In the genomic region with DNA sequence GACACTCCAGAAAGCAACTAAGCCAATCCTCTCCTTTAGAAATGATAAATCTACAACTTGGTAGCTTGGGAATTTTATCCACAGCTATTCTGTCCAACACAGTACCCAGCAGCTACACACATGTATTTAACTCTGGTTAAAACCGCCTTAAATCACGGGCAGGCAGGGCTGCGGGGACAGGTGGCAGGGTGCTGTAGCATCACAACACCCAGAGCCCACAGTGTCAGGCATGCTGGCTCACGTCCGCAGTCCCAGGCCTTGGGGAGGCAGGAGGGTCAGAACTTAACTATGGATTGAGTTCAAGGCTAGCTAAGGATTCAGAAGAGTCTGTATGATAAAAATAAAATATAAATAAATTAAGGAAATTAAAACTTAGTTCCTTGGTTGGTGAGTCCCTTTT, we compare ENCODE assay signal across 13 mouse cellular contexts. TPM values are rescaled to one million over a fixed set of nuclear protein-coding genes. Genes with fewer than 3 reads are reported as not detected.
"Had no signal": no experiment of that assay in that cellular context is flagged by ENCODE, and none has a peak within 500 bp of the region (broad histone marks: within the 10 kb centered on the region; RNA-seq: fewer than 3 reads in every experiment).

No protein-coding gene starts in this region.

- ATAC-seq: liver, postnatal 0 days had no signal

- DNase-seq: kidney, adult 11 months; kidney, postnatal 10 days; kidney, postnatal 4 days; liver; liver, embryonic 13.5 days; liver, postnatal 0 days; midbrain, embryonic 14.5 days had no signal

RNA-seq across cellular contexts. Expression of gene Olfr49, which starts 47.9 kb away (rescaled TPM):
- total RNA-seq: layer of hippocampus, adult 2 months; layer of hippocampus, postnatal 10 days; left cerebral cortex, postnatal 36 days; megakaryocyte progenitor cell, adult 5-6 weeks; monocyte, adult 5-6 weeks; neutrophil, adult 5-6 weeks had no signal
